Mouse (Mus musculus) heart, postnatal 0 days (tissue): ENCODE data around the gene Lrpap1. TPM values are rescaled to one million over a fixed set of nuclear protein-coding genes. Genes with fewer than 3 reads are reported as not detected.
A peak's percentile ranks its signal among the peaks of the same experiment; 100 is the strongest.

Source experiments
- ATAC-seq: fragments of 200-750 bp; cut with Nextera tagmentation; 2 replicates; pipeline ENCODE4 v1.8.0; 2017; ENCODE audit warnings: low read depth, moderate number of reproducible peaks, moderate library complexity; ENCODE audit not compliant: insufficient read depth
- DNase-seq: peaks from one replicate; pipeline ENCODE4 v3.0.0-alpha.2; 2016; ENCODE audit warnings: low spot score
- H3K27ac ChIP-seq: fragments of 300-500 bp; sonication (generic); 2 replicates; pipeline ENCODE4 v1.5.1; 2014; ENCODE audit warnings: low read depth, mild to moderate bottlenecking
- H3K27me3 ChIP-seq: fragments of 300-500 bp; sonication (generic); 2 replicates; pipeline ENCODE4 v1.6.1; 2014; ENCODE audit warnings: low read length, mixed read lengths; ENCODE audit not compliant: control insufficient read depth, insufficient read depth
- H3K36me3 ChIP-seq: fragments of 300-500 bp; sonication (generic); replicated peaks from 2 replicates; pipeline ENCODE4 v1.6.1; 2014; ENCODE audit warnings: low read length, mixed read lengths; ENCODE audit not compliant: control insufficient read depth, insufficient read depth
- H3K4me1 ChIP-seq: fragments of 300-500 bp; sonication (generic); 2 replicates; pipeline ENCODE4 v1.6.1; 2014; ENCODE audit warnings: antibody characterized with exemption; ENCODE audit not compliant: control insufficient read depth, insufficient read depth
- H3K4me2 ChIP-seq: fragments of 300-500 bp; sonication (generic); 2 replicates; pipeline ENCODE4 v1.6.1; 2014; ENCODE audit warnings: low read depth, mild to moderate bottlenecking, low read length, moderate library complexity
- H3K4me3 ChIP-seq: fragments of 300-500 bp; sonication (generic); 2 replicates; pipeline ENCODE4 v1.5.1; 2014; ENCODE audit warnings: low read depth, low read length
- H3K9ac ChIP-seq: fragments of 300-500 bp; sonication (generic); replicated peaks from 2 replicates; pipeline ENCODE4 v1.6.1; 2014; ENCODE audit warnings: low read depth, low read length, mixed read lengths
- H3K9me3 ChIP-seq: fragments of 300-500 bp; sonication (generic); replicated peaks from 2 replicates; pipeline ENCODE4 v1.6.1; 2016; ENCODE audit warnings: low read length; ENCODE audit not compliant: control insufficient read depth
- CTCF ChIP-seq: IDR thresholded peaks from 2 replicates; pipeline ENCODE4 v1.5.1; 2016; ENCODE audit warnings: antibody characterized with exemption, control low read depth, low read depth
- EP300 ChIP-seq: IDR thresholded peaks from 2 replicates; pipeline ENCODE4 v1.6.1; 2016; ENCODE audit warnings: antibody characterized with exemption, low read depth
- WGBS: fragments of 180-500 bp; shearing (Covaris S2); extraction: QIAGEN DNeasy Blood & Tissue Kit; methylation state at CpG from one replicate; pipeline ENCODE4 v1.1.7; 2014; 5-methylcytosine and 5-hydroxymethylcytosine counted together
- polyA plus RNA-seq: library from polyadenylated mRNA; unstranded; fragments of >200 nt; fragmentation: Nextera tagmentation; extraction: Ambion mirVana; gene quantifications from 2 replicates; pipeline ENCODE4 v1.2.1, GENCODE M21; 2015
- total RNA-seq: library from RNA; depleted of rRNA; stranded (reverse); fragments of >200 nt; gene quantifications from 2 replicates; pipeline ENCODE4 v1.2.3, GENCODE M21; 2014; ENCODE audit warnings: low replicate concordance

The Lrpap1 gene
- total and polyA plus RNA-seq, 2 experiments from 2014 or later, result 43.7 to 85.8 TPM

- DNase-seq (no peak), ATAC-seq (no peak)
- peak overlapping the region; percentile 89 for H3K4me2 ChIP-seq
- no peaks in the 10 kb centered on the region for H3K36me3 ChIP-seq
- no peak overlapping the region for H3K9ac ChIP-seq
- peak overlapping the region; percentile 79; the same call in 1 of the 2 replicates for H3K4me3 ChIP-seq
- no peak overlapping the region for H3K27ac ChIP-seq
- TF ChIP-seq CTCF, result no peak
- TF ChIP-seq EP300, result no peak
- peaks cover 43% of the 10 kb centered on the region for H3K4me1 ChIP-seq
- 53% methylated on average over 1 of the region's 1 CpGs for WGBS
- no peaks in the 10 kb centered on the region for H3K9me3 ChIP-seq
- no peaks in the 10 kb centered on the region; the same call in 1 of the 2 replicates for H3K27me3 ChIP-seq
Observed at GRCm38 (mm10) chr5:35058216-35058615, 47.4 kb downstream of the Lrpap1 start.

- H3K4me2 ChIP-seq, result peak overlapping the region; percentile 89
- no peaks in the 10 kb centered on the region for H3K9me3 ChIP-seq
- WGBS, result 12% methylated on average over 4 of the region's 4 CpGs
- peak overlapping the region; percentile 79 for H3K4me3 ChIP-seq
- TF ChIP-seq EP300, result no peak
- TF ChIP-seq CTCF, result no peak; the same call in 1 of the 2 replicates
- H3K27me3 ChIP-seq, result no peaks in the 10 kb centered on the region; the same call in 1 of the 2 replicates
- ATAC-seq (no peak), DNase-seq (no peak)
- H3K9ac ChIP-seq, result peak overlapping the region; percentile 87
- H3K4me1 ChIP-seq, result peaks cover 43% of the 10 kb centered on the region
- H3K36me3 ChIP-seq, result no peaks in the 10 kb centered on the region
- no peak overlapping the region for H3K27ac ChIP-seq
Observed at GRCm38 (mm10) chr5:35057582-35057981, 48.0 kb downstream of the Lrpap1 start.

DNA sequence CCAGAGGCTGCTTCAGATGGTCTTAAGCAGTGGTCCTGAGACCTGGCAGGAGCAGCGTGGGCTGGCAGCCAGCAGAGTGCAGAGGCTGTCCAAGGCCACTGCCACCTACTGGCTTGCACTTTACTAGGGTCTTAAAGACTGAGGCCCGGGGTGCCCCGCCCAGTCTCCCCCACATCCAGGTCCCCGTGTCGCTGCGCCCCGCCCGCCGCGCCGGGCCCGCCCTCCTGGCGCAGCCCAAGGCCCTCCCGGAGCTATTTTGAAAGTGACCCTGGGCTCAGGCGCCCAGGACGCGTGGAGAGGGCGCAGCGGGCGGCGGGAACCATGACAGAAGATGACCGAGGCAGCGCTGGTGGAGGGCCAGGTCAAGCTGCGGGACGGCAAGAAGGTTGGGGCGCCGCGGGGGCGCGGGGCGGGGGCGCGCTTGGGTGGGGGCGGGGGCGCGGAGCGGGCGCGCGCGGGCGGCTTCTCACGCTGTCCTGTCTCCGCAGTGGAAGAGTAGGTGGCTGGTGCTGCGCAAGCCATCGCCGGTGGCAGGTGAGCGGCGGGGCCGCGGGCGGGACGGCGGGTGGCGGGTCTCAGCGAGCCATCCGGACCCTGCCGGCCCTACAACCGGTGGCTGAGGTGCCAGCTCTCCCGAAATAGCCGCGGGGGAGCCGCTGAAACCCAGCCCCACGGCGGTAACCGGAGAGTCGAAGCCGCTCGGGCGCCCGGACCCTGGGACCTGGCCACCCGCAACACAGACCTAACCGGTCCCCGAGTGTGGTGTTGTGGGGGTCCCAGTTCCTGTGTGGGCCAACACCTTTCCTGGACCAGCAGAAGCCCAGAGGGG lies 48.7 kb downstream of the Lrpap1 start, which contains the start of gene Dok7:
Gene Dok7 (plus strand): TSS at position 163 of the 829 bp plus-strand sequence.
- Histone ChIP-seq H3K4me2 (peak within 1 kb of the TSS; percentile 89), H3K4me3 (peak within 1 kb of the TSS; percentile 79), H3K27ac (peak within 1 kb of the TSS; percentile 86), H3K9ac (peak within 1 kb of the TSS; percentile 87), H3K4me1 (peaks cover 43% of the 10 kb centered on the region), H3K36me3 (no peaks in the 10 kb centered on the region), H3K27me3 (no peaks in the 10 kb centered on the region; the same call in 1 of the 2 replicates), H3K9me3 (no peaks in the 10 kb centered on the region)
- 2% methylated on average over 55 of the region's 74 CpGs for WGBS
- ATAC-seq (peak; percentile 76), DNase-seq (peak; percentile 50)
- TF ChIP-seq CTCF (peak; percentile 41), EP300 (no peak)

DNA sequence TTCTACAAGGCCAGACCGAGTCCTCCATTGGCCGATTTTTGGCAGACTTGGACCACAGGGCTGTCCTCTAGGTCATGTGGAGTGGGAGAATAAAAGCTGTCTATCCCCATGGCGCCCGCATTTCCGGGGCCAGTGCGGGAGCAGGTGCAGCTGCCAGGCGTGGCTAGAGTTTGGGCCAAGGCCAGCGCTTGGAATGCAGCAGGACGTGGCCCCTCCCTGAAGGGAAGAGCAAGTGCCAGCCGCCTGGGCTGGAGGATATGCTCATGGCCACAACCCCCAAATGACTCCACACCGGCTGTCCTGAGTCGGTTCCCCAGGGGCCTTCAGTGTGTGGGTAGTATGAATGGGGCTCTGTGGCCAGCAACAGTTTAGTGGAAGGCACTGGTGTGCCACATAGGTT lies 50.5 kb downstream of the Lrpap1 start:
- no peak for TF ChIP-seq CTCF
- TF ChIP-seq EP300, result no peak
- Histone ChIP-seq H3K9ac (no peak overlapping the region), H3K4me2 (no peak overlapping the region), H3K27me3 (no peaks in the 10 kb centered on the region; the same call in 1 of the 2 replicates), H3K4me3 (no peak overlapping the region), H3K9me3 (no peaks in the 10 kb centered on the region), H3K27ac (no peak overlapping the region), H3K36me3 (no peaks in the 10 kb centered on the region), H3K4me1 (peaks cover 35% of the 10 kb centered on the region)
- WGBS, result 36% methylated on average over 12 of the region's 12 CpGs
- DNase-seq, result no peak
- ATAC-seq, result peak; percentile 34

DNA sequence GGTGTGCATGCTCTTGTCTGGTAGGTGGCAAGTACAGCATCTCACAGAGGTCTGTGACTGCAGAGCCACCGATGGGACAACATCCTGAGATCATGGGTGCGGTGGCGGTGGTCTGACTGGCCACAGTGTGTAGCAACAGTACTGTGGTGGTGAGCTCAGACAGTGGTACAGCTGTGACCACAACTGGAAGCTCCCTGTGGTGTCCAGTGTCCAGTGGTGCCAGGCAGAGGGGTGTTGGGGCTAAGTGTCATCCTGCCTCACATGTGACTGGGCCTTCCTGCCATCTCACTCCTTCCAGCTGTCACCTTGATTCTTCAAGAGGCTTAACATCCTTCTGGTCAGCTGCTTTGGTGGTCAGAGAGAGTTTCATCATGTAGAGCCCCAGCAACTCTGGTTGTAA lies 50.9 kb downstream of the Lrpap1 start:
- Histone ChIP-seq H3K27ac (no peak overlapping the region), H3K4me3 (no peak overlapping the region), H3K36me3 (no peaks in the 10 kb centered on the region), H3K9me3 (no peaks in the 10 kb centered on the region), H3K4me2 (no peak overlapping the region), H3K27me3 (no peaks in the 10 kb centered on the region; the same call in 1 of the 2 replicates), H3K4me1 (peaks cover 30% of the 10 kb centered on the region), H3K9ac (no peak overlapping the region)
- no peak for ATAC-seq
- DNase-seq, result no peak
- 86% methylated on average over 3 of the region's 3 CpGs for WGBS
- TF ChIP-seq CTCF, result no peak
- TF ChIP-seq EP300, result no peak
